Mouse (Mus musculus): ENCODE measurements around the gene P2ry10b. TPM values are rescaled to one million over a fixed set of nuclear protein-coding genes. Genes with fewer than 3 reads are reported as not detected.

Gene P2ry10b
- polyA plus RNA-seq, 1 experiment from 2014 or later = 0.15 TPM

DNA sequence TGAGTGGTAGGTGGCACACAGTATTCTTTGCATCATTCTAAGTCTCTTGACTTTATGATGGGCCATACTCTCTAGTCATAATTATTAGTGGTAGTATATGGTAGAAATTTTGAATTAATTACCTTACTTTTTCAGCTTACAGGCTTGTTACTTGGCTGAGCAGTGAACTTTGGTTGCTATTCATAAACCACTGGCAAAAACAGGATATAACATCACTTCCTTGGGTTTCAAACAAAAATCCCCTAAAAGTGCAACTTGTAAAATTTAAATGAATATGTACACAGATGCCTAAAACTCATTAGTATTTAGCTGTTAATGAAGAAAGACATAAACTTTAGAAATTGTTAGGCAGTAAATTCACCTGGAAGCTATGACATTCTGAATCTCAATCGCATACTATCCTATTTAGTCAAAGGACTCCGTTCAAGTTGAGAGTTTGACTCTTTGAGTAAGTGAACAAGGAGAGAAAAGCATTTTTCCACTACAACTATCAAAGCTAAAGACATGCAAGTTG is 68.9 kb downstream of the P2ry10b start:
- Histone ChIP-seq H3K9ac (no peak overlapping the region), H3K4me1 (no peaks in the 10 kb centered on the region), H3K4me3 (no peak overlapping the region), H3K27me3 (replicated peaks) (no peaks in the 10 kb centered on the region), H3K36me3 (replicated peaks) (no peaks in the 10 kb centered on the region), H3K27ac (no peak overlapping the region), H3K4me2 (no peak overlapping the region), H3K9me3 (no peaks in the 10 kb centered on the region)
- 86% methylated on average over 2 of the region's 2 CpGs for WGBS
- no peak for ATAC-seq (replicated peaks)

Other genes with a start within 250 kb of the P2ry10b start
- 4.8 and 5.1 TPM in 2 replicates for gene Lpar4, start 228.3 kb upstream of the P2ry10b start, polyA plus RNA-seq (2015; fragmentation: Nextera tagmentation; extraction: Ambion mirVana)
- gene P2ry10, start 60.4 kb upstream of the P2ry10b start, polyA plus RNA-seq (2015; fragmentation: Nextera tagmentation; extraction: Ambion mirVana) = 0.06 TPM in 1 of 2 replicates, not detected in the other
- 0.14 TPM in 1 of 2 replicates, not detected in the other for gene Gpr174, start 107.0 kb downstream of the P2ry10b start, polyA plus RNA-seq (2015; fragmentation: Nextera tagmentation; extraction: Ambion mirVana)

Data from midbrain, embryonic 15.5 days (tissue).